Mouse (Mus musculus): ENCODE results near the gene Gm28305.

The Gm28305 gene

DNA sequence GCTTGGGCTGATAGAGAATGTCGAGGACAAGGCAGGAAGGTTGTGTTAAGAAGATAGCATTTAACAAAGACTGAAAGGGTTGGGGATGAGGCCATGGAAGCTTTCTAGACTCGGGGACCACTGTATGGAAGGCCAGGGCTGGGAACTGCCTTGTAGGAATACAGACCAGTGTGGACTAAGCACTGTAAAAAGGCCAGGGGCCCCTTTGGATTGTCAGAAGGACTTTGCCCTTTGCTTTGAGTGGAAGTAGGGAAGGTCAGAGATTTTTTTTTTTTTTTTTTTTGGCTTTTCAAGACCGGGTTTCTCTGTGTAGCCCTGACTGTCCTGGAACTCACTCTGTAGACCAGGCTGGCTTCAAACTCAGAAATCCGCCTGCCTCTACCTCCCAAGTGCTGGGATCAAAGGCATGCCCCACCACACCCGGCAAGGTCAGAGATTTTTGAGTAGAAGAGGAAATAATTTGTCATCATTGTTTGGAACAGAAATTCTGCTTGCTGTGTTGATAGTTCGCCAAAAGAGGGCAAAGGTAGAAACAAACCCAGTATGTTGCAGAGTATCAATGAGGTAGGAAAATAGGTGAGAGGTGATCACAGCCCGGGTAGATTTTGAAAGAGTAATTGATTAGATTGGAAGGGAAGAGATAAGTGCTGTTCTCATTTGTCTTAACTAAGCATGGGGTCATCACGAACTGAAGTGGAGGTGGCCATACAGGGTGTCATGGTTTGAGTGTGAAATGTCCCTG is 30.6 kb downstream of the Gm28305 start:
- no peak for DNase-seq

DNA sequence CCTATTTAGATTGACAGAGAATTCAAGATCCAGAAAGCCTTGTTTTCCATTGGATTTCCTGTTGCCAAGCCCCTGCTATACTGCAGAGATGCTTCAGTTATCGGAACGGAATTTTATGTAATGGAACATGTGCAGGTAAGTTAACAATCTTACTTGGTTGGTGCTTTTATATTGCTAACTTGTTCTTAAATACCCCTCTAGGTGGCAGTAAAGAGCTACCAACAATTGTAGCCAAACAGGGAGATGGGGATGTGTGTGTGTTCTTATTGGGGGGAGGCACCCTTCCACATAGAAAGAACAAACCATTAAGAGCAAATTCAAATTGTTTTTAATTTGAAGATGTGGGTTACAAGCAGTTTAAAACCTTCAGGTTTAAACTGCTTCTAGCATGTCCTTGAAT is 35.3 kb downstream of the Gm28305 start:
- no peak for DNase-seq

- no peak for DNase-seq
Observed at GRCm38 (mm10) chr9:104078780-104079179, 38.3 kb downstream of the Gm28305 start.

GRCm38 (mm10) chr9:104079379-104079778 is 38.9 kb downstream of the Gm28305 start:
- DNase-seq = peak; percentile 67

DNA sequence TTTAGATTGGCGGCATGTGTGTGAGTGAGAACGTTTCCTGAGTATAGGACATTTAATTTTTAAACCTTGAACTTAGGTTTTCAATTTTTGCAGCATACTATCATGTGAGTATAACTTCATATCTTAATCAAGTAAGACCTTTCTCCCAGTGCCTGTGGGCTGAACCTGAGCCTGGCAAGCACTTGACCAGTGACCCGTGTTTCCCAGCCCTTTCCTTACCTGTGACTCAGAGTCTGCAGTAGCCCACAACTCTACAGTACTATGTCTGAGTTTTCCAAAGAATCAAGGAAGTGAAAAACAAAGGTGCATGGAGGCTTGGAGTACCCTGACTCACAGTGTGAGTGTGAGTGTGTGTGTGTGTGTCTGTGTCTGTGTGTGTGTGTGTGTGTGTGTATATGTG is 39.6 kb downstream of the Gm28305 start:
- DNase-seq = no peak

- DNase-seq = no peak
Observed at GRCm38 (mm10) chr9:104085730-104086429, 45.4 kb downstream of the Gm28305 start.

GRCm38 (mm10) chr9:104088555-104088954 is 48.1 kb downstream of the Gm28305 start:
- DNase-seq = peak; percentile 75

- DNase-seq = no peak
Observed at GRCm38 (mm10) chr9:104092945-104093344, 52.5 kb downstream of the Gm28305 start.

- peak; percentile 63 for DNase-seq
Observed at GRCm38 (mm10) chr9:104098256-104098655, 57.8 kb downstream of the Gm28305 start.

GRCm38 (mm10) chr9:104099060-104099459 is 58.6 kb downstream of the Gm28305 start:
- DNase-seq = no peak

DNA sequence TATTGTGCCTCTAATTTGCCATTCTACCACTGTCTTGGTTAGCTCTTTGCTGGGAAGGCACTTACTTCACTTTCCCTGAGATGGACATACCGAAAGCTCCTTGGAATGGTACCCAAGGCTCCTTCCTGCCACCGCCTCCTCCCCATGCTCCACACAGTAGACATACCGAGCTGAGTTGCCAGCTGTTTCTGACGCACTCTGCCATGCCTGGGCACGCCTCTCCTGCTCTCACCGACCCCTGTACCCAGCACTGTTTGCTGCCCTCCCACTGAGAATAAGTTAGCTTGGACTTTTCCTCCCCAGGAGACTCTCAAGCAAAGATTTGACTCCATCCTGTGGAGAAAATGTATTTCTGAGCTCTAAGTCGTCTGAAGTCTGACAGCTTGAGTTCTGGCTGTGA is 60.4 kb downstream of the Gm28305 start:
- peak; percentile 28 for DNase-seq

GRCm38 (mm10) chr9:104101458-104101857 is 61.0 kb downstream of the Gm28305 start:
- no peak for DNase-seq

GRCm38 (mm10) chr9:104102301-104102700 is 61.8 kb downstream of the Gm28305 start:
- no peak for DNase-seq

- DNase-seq = no peak
Observed at GRCm38 (mm10) chr9:104102901-104103300, 62.4 kb downstream of the Gm28305 start.

- no peak for DNase-seq
Observed at GRCm38 (mm10) chr9:104104986-104105385, 64.5 kb downstream of the Gm28305 start.

DNA sequence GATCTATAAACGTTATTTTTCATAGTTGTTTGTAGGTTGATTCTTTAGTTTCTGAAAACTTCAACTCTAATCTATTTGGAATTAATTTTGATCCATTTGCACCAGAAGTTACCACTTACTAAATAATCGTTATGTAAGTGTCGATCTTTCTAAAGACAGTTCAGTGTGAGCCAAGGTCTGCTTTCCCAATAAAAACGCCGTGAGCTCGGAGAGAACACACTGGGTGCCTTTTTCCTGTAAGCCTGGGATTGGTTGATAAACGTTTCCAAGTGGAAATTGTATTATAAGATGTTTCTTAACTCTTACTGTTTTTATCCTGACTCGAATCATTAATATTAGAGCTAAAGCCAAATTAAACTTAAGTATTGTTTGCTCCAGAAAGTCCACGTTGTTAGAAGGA is 66.5 kb downstream of the Gm28305 start:
- DNase-seq = no peak

DNA sequence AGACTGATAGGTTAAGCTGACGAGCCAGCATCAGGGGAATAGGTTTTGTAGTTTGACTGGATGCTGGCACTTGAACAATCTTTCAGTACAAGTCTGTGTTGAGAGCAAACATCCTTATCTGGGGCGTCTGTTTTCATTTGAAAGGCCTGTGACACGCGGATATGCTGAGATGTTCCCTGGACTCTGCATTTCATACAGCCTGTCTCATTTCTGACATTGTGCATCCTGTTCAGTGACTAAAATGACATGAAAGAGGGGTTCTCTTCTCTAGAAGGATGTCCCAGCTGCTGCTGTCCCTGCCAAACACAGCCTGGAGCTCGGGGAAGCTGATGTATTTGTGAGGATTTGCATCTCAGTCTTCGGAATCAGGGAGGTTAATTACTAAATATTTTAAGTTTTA is 67.0 kb downstream of the Gm28305 start:
- DNase-seq = no peak

- DNase-seq = no peak
Observed at GRCm38 (mm10) chr9:104108571-104109143, 68.2 kb downstream of the Gm28305 start.

DNA sequence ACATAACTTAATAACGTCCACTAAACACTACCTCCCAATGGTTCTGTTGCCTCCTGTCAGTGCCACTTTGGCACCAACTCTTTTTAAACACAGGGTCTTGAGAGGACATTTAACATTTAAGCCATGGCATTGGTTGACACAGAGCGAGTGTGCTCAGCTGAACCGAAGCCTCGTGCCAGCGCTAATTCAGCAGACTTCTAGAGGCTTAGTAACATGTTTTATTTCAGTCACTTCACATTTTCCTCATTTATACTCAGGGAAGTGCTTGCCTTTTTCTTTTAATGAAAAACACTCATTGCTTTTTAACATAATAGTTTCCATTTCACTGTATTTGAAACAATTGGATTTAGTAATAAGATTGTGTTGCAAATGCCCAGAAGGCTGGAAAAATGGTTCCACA is 68.7 kb downstream of the Gm28305 start:
- DNase-seq = no peak

DNA sequence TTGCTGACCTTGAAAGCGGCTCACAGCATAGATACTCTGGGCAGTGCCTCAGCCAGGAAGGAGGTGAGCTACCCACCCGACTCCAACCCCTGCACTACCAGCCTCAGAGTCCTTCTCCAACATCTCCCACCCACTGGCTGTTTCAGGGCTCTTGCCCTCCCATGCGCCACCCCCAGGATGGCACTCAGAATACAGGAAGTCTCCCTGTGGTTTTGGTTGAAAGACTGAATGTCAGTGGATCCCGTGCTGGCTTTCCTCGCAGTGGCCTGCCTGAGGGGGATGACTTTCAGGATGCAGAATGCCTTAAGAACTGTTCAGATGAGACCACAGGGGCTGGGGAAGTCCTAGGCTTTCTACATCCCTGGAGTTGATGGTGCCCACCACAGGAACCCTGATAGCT is 82.6 kb downstream of the Gm28305 start:
- no peak for DNase-seq

DNA sequence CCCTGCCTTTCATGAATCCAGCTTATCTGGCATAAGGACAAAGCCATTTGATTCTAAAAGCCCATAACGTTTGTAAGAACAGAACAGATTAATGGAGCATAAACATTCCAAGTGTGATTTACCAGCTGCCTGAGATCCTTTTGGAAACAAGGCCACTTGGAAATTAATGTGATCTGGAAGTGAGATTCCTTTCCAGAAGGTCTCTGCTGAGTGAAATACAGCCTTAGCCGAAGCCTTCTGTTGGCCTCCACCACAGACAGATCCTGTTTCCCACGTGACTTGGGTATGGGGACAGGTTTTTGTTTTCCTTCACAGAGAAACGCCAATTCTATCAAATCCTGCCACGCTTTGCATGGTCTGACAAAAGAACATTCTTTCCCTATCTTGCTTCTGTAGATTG is 83.2 kb downstream of the Gm28305 start:
- no peak for DNase-seq

Data from lung, postnatal 36 days (tissue).